Mouse (Mus musculus): ENCODE data around the gene Cd69.

GRCm38 (mm10) chr6:129246992-129247391, 28.2 kb downstream of the Cd69 start:
- no peak for TF ChIP-seq CTCF (IDR thresholded peaks at IDR 0.05; ENCODE audit: control insufficient read depth, insufficient read depth, low read length)
- TF ChIP-seq POLR2A (IDR thresholded peaks at IDR 0.05; ENCODE audit: borderline replicate concordance, control insufficient read depth, low read depth, low read length): no peak
